Mouse (Mus musculus) adrenal gland, postnatal 4 days (tissue): Measurements from ENCODE around the gene Nr5a2. TPM values are rescaled to one million over a fixed set of nuclear protein-coding genes. Genes with fewer than 3 reads are reported as not detected.
"Not testable (repeated sequence)": the region's sequence is repeated elsewhere in the genome, so short reads cannot be mapped to it uniquely, and the experiment has no call there.

Experiments used
- DNase-seq, 2 experiments: peaks; one replicate each; pipeline ENCODE4 v3.0.0; 2021 to 2022; ENCODE audit warnings: low spot score in 2 of 2, mixed read lengths in 2 of 2
- total RNA-seq, 2 experiments: library from RNA; stranded (reverse); gene quantifications; 2 replicates each; pipeline ENCODE4 v1.2.3; 2021

Gene Nr5a2
- total RNA-seq, 2 experiments from 2014 or later: 3.4 to 5.2 TPM

DNA sequence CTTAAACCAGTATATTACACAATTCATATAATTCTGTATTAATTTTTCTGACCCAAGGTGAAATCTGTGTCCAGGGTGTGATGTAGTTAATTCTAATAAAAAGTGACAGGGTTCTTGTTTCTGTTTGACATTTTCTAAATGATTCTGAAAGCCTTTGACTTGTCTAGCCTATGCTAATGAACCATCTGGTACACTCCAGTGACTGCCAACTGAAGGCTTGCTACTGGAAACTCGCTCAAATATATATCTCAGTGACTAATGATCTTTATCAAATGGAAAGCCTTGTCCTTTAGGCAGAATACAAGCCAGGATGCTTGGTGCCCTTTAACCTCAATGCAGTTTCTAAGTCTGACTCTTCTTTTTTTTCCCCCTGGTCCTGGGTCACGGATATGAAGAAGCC, 114.2 kb downstream of the Nr5a2 start:
- DNase-seq: no peak

DNA sequence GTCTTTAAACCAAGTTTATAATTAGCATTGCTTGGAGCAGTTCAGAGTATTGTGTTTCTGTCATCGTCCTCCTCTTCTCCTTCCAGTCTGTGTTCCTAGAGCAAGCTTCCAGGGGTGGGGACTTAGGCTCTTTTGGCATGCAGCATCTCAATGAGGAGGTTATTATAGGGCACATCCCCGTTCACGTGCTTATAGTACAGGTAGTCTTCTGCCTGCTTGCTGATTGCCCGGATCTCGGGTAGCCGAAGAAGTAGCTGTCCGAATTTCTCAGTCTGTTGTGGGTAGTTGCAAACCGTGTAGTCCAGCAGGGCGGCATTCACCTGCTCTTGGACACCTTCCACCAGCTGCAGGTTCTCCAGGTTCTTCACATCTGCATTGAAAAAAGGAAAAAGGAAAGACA, 114.9 kb downstream of the Nr5a2 start:
- DNase-seq: no peak

DNA sequence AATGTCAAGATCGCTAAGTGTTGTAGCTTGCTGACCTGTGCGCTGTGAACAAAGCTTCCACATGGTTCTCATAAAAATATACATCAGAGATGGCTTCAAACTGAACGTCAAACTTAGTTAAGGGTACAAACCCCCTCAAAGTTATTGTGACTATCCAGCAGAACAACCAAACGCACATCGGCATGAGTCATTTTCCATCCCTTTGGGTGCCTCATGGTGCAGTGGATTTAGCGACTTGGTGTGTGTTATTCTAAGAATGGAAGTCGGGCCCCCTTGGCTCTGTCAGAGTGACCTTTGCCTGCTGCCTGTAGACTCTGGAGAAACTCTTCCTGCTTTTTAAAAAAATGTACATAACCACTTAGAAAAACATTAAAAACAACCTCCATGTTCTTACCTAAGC, 119.7 kb downstream of the Nr5a2 start:
- no peak for DNase-seq

DNA sequence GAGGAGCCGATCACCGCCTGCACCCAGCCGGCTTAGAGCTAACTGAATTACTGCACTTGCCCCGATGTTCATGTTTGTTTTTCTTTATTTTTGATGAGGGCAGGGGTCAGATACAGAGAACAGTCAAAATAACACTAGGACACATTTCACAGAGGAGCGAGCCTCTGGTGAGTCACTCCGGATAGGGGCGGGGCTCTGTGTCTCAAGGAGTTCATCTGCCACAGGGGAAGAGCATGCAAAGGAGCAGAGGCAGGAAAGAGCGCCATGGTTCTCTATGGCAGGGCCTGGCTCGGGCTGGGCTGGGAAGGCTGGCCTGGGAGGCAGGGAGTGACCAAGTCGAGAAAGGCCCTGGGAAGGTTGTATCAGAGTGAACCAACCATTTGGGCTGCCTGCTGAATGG, 121.0 kb downstream of the Nr5a2 start:
- no peak for DNase-seq

DNA sequence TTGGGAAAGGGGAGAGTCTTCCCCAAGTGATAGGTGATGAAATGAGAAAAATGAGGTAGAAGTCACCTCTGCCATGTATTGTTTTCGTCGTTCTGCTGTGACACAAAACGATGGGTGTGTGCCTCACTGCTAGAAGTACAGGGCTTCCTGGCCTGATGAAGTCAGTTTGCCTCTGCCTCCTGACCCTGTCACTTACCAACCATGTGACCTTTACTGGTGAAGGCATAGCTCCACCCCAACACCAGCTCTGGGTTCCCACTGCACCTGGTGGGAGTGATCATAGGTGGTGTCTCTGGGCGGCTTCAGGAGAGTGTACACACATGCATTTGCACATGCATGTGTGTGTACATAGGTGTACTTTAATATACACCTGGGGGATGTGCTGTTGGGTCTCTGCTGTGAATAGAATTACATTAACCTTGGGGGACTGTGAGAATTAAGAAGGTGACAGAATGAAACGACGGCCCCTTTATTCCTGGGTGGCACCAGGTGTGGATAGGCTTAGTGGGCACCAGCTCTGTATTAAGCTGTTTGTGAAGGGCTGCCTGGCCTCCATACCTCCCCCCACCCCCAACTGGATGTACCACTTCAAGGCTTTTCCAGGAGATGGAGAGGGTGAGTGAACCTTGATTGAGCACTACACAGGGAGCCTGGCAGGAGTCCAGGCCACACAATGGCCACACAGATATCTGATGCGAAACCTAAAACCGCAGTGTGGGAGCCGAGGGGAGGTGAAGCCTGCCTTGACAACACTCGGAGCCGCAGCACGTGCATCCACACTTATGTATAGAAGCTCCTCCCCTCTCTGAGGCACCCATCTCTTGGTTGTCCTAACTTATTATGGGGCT, 127.7 kb downstream of the Nr5a2 start:
- no peak for DNase-seq

DNA sequence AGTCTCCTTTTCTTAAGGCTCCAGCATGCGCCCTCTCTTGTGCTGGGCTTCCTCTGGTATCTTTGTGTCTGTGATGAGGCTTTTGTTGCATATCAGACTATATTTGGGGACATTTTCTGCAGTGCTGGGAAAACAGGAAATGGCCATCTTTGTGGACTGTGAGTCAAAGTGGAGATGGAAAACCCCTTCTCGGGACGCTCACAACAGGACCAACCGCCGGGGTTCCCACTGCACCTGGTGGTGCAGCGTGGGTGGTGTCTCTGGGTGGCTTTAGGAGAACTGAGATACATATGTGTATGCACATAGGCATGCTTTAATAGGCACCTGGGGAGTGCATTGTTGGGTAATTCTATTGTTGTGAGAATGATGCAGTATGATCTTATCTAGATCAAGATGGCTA, 129.3 kb downstream of the Nr5a2 start:
- no peak for DNase-seq

DNA sequence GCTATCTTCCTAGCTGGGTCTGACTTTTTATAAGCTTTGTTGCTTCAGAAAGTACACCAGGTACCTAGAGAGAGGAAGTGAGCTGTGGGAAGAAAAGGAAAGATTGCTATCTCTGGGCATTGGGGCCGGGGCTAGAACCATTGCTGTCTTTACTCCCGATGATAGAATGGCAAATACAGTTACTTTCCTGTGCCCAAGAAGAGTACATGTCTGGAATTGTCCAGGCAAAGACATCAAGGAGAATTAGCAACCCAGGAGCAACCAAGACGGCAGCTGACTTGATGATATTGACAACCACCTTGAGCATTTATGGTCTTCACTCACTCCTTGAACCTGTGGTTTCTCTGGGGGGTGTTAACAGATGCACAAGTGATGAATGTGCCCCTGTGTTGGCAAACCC, 130.3 kb downstream of the Nr5a2 start:
- DNase-seq: no peak

DNA sequence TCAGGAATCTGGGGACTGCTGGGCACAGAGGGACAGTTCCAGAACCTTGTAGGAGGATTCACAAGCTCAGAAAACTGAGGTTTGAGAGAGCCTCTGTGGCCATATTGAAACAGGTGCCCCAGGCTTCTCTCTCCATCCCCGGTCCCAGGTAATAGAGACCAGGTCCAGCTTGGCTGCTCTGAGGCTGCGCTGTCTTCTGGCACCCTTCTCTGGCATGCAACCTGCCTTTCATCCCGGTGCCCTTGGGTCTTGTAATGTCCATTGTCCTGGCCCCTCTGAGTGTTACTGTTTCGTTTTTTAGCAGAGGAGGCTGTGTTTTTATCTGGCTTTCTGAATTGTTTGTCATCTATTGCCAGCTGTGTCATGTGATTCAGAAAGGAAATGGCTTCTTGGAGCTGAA, 136.4 kb downstream of the Nr5a2 start:
- DNase-seq: no peak

DNA sequence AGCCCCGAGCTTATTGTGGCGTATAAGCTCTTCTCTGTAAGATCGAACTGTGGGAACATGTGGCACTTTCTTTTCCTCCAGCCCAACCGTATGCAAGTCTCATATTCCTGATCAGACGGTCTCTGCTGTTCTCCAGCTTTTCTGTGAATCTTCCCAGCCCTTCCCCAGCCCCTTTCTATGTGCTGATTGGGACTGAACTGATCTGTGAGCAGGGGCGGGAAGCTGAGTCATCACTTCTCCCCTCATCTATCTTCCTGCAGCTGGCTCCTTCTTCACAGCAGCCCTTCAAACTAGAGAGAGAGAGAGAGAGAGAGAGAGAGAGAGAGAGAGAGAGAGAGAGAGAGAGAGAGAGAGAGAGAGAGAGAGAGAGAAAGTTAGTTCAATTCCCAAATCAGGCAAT, 159.6 kb downstream of the Nr5a2 start:
- no peak for DNase-seq

DNA sequence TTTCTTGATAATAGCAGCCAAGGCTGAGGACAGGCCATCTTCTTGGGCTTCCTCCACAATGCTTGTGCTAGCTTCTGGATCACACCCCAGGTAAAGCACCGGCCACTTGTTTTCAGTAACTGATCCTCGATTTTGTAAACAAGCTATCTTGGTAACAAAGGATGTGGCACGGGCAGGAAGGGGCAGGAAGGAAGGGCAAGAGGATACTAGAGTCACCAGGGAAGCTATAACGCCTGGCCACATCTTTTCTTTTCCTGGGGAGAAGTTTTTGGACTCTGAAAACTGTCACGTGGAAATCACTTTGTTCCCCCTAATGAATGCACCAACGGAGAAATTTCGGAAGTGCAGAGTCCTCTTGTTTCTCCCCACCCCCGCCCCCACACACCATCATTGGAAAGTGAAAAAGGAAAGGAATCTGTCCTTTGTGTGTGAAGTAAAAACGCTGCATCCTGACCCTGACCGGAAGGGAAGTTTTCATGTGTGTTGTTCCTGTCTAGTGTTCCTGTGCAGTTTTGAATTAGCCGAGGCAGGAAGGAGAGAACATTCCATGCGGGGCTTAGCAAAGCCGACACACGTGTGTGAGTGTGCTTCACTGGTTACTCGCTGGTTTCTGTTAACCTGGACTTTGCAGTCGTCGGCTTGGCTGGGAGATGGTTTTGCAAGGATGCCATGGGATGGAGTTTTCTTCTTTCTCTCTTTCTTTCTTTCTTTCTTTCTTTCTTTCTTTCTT, 163.7 kb downstream of the Nr5a2 start:
- no peak for DNase-seq

DNA sequence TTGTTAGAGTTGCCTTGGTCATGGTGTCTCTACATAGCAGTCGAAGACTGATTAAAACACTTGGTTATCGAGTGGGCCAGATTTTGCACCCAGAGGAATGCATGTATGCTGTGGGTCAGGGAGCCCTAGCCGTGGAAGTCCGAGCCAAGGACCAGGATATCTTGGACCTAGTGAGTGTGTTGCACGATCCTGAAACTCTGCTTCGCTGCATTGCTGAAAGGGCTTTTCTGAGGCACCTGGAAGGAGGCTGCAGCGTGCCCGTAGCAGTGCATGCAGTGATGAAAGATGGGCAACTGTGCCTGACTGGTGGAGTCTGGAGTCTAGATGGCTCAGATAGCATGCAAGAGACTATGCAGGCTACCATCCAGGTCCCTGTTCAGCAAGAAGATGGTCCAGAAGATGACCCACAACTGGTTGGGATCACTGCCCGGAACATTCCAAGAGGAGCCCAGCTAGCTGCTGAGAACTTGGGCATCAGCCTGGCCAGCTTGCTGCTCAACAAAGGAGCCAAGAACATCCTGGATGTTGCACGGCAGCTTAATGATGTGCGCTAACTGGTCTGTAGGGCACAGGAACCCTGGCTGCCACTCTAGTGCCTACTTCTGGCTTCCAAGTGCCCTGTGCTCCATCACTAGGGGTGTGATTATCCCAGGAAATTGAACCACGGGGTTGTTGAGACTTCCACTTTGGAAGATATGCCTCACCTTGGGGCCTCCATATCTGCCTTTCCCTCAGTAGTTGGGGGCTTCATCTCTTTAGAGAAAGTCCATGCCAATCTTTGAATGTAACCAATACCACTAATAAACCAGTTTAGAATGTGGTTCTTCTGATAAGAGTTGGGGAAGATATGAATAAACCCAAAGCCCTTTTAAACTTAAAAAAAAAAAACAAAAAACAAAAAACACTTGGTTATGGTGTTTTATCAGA, 167.0 kb downstream of the Nr5a2 start:
- DNase-seq: not testable (repeated sequence)
